Mouse (Mus musculus) lung, postnatal 0 days (tissue): Measurements from ENCODE around the gene Rab7b.

Experiments
- CTCF ChIP-seq: IDR thresholded peaks from 2 replicates; pipeline ENCODE4 v1.5.1; 2016; ENCODE audit warnings: antibody characterized with exemption, mild to moderate bottlenecking
- EP300 ChIP-seq: IDR thresholded peaks from 2 replicates; pipeline ENCODE4 v1.6.1; 2016; ENCODE audit warnings: antibody characterized with exemption, mild to moderate bottlenecking, control low read depth

DNA sequence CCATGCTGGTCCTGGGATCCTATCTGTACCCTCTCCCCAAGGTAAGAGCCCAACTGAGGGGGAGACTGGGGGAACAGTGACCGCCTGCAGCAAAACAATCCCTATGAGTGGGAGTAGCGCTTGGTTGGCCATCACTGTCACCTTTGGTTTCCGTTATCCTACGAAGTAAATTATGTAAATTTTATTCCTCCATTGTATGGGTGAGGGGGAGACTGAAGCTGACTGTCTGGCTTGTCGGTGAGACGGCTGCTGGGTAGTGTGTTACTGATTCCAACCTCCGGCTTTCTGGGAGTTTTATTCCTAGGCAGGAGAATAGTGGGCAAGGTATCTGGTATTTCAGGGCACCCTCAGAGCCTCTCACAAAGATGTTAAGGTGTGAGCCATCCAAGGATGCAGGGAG lies 70.3 kb downstream of the Rab7b start:
- TF ChIP-seq CTCF: no peak
- TF ChIP-seq EP300: no peak
